Mouse (Mus musculus) olfactory bulb, adult 2 months (tissue): ENCODE results near the gene Hlcs.

Experiments
- CTCF ChIP-seq: fragments of 200-500 bp; IDR thresholded peaks from 2 replicates; pipeline ENCODE4 v1.5.1; 2012; ENCODE audit warnings: low read depth, mild to moderate bottlenecking, low read length, moderate library complexity; ENCODE audit not compliant: insufficient read depth
- POLR2A ChIP-seq: fragments of 200-500 bp; IDR thresholded peaks from 2 replicates; pipeline ENCODE4 v1.6.1; 2012; ENCODE audit warnings: mild to moderate bottlenecking, low read depth, low read length, moderate library complexity; ENCODE audit not compliant: insufficient read depth

DNA sequence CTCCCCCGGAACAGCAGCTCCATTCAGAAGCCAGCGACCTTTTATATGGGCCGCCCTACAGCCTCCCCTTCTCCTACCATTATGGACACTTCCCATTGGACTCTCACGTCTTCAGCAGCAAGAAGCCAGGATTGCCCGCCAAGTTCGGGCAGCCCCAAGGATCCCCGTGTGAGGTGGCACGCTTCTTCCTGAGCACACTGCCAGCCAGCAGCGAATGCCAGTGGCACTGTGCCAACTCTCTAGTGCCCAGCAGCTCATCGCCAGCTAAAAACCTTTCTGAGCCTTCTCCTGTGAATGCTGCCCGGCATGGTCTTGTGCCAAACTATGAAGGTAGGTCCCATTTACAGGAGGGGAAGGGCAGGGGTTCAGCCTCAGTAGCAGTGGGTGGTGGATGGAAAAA lies 190.1 kb downstream of the Hlcs start:
- TF ChIP-seq CTCF = no peak
- no peak for TF ChIP-seq POLR2A
